Mouse (Mus musculus): ENCODE measurements around the gene Hoxb6. TPM values are rescaled to one million over a fixed set of nuclear protein-coding genes. Genes with fewer than 3 reads are reported as not detected.

The Hoxb6 gene
- polyA plus RNA-seq, 1 experiment from 2014 or later = 5.7 TPM

DNA sequence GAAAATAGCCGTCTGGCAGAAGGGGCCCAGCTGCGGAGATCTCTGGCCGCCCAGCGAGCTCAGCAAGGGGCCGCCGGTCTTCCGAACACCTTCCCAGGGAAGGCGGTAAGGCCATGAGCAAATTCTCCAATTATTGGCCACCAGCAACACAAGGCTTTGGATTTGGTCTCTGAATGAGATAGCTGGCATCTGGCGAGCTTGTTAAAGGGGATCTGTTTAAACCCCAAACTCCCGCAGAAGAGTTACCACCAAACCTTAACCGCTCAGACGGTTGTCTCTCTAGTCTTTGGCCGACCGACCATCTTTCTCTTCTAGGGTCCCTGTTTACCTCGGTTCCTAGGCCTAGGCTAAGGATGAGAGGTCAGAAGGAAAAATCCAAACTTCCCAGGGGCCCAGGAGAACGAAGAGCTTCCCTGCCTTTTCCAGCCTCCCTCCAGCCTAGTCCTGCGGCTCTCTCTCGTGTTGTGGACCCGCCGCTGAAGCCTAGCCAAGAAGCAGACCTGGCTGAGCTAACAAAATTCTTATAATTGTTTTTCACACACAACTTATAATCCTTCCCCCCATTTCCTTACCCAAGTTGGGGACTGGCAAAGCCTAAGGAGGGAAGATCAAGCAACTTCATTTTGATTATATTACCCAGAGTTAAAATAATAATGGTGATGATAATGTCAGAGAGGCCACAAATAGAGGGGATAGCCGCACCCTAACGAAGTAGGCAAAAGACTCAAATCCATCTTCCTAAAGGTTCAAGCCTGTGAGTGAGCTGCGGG is 10.3 kb downstream of the Hoxb6 start:
- H3K4me1 ChIP-seq (replicated peaks; ENCODE audit: control insufficient read depth, insufficient read depth, low read length) = no peaks in the 10 kb centered on the region; the same call in 1 of the 2 replicates
- no peak overlapping the region for H3K27ac ChIP-seq (ENCODE audit: low read depth, low read length)
- no peaks in the 10 kb centered on the region for H3K9me3 ChIP-seq (ENCODE audit: control insufficient read depth)
- peaks cover 74% of the 10 kb centered on the region for H3K27me3 ChIP-seq (replicated peaks; ENCODE audit: control insufficient read depth, insufficient read depth, low read length)
- ATAC-seq = no peak
- peak overlapping the region; percentile 43; the same call in 1 of the 2 replicates for H3K4me3 ChIP-seq (ENCODE audit: low read depth, low read length)
- no peak for TF ChIP-seq CTCF (IDR thresholded peaks at IDR 0.05; ENCODE audit: low read depth)
- H3K4me2 ChIP-seq (replicated peaks; ENCODE audit: low read depth) = peak overlapping the region; percentile 63
- no peak overlapping the region for H3K9ac ChIP-seq (ENCODE audit: low read depth, low read length)
- WGBS = 33% methylated on average over 23 of the region's 23 CpGs
- no peaks in the 10 kb centered on the region for H3K36me3 ChIP-seq (ENCODE audit: control insufficient read depth, insufficient read depth)

DNA sequence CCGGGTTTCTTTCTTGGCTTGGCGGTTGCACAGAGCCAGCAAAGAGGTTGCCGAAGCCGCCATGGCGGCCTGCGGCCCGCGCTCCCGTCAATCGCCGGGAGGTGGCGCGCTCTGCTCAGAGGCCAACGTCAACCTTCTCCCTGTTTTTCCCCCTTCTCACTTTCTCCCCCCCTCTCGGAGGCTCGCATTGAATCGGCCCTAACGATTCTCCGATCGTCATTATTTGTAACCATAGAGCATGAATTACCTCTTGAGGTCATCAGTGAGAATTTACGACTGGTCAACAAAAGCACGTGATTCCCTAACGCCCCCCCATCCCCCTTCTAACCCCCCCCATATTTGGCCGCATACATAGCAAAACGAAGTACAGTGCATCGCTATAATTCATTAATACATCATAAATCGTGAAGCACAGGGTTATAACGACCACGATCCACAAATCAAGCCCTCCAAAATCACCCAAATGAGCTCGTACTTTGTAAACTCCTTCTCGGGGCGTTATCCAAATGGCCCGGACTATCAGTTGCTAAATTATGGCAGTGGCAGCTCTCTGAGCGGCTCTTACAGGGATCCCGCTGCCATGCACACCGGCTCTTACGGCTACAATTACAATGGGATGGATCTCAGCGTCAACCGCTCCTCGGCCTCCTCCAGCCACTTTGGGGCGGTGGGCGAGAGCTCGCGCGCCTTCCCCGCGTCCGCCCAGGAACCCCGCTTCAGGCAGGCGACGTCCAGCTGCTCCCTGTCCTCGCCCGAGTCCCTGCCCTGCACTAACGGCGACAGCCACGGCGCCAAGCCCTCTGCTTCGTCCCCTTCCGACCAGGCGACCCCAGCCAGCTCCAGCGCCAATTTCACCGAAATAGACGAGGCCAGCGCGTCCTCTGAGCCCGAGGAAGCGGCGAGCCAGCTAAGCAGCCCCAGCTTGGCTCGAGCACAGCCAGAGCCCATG is 11.1 kb downstream of the Hoxb6 start, which contains the start of gene Hoxb5:
Gene Hoxb5, plus strand, starts transcription at position 186 of the 949 bp plus-strand sequence.
- Histone ChIP-seq H3K9me3 (ENCODE audit: control insufficient read depth) (no peaks in the 10 kb centered on the region), H3K4me2 (replicated peaks; ENCODE audit: low read depth) (peak within 1 kb of the TSS; percentile 63), H3K9ac (ENCODE audit: low read depth, low read length) (peak within 1 kb of the TSS; percentile 55), H3K4me1 (replicated peaks; ENCODE audit: control insufficient read depth, insufficient read depth, low read length) (no peaks in the 10 kb centered on the region; the same call in 1 of the 2 replicates), H3K36me3 (ENCODE audit: control insufficient read depth, insufficient read depth) (no peaks in the 10 kb centered on the region), H3K4me3 (ENCODE audit: low read depth, low read length) (peak within 1 kb of the TSS; percentile 43), H3K27ac (ENCODE audit: low read depth, low read length) (peak within 1 kb of the TSS; percentile 68), H3K27me3 (replicated peaks; ENCODE audit: control insufficient read depth, insufficient read depth, low read length) (peaks cover 69% of the 10 kb centered on the region)
- ATAC-seq = peak; percentile 25
- 4% methylated on average over 69 of the region's 69 CpGs for WGBS
- TF ChIP-seq CTCF (IDR thresholded peaks at IDR 0.05; ENCODE audit: low read depth) = peak; percentile 95

DNA sequence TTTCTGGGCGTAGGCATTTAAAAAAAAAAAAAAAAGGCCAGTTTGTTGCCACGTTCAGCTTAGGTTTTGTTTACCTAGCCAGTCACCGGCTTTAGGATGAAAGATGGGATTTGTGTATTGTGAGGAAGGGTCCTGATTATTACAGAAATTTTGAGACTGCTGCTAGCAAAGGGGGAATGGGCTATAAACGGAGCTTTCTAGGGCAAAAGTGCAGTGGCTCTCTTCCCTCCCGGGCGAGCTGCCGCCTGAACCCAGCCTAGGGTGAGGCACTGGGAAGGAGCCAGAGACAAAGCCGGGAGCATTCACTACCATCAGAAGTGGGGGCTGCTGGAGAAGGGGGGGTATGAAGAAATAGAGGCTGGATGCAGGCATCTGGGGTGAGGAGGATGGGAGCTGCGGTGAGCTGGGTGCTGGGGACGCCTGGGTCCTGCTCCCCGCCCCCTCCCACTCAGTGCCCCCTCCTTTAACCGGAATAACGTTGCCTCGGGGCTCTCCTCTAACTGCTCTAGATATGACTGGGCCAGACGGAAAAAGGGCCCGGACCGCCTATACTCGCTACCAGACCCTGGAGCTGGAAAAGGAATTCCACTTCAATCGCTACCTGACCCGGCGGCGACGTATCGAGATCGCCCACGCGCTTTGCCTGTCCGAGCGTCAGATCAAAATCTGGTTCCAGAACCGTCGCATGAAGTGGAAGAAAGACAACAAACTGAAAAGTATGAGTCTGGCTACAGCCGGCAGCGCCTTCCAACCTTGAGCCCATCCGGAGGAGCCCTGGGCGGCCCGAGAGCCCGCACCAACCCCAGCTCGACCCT is 12.3 kb downstream of the Hoxb6 start:
- peak overlapping the region; percentile 63 for H3K4me2 ChIP-seq (replicated peaks; ENCODE audit: low read depth)
- peak overlapping the region; percentile 55 for H3K9ac ChIP-seq (ENCODE audit: low read depth, low read length)
- peak overlapping the region; percentile 68 for H3K27ac ChIP-seq (ENCODE audit: low read depth, low read length)
- H3K4me3 ChIP-seq (ENCODE audit: low read depth, low read length) = peak overlapping the region; percentile 43
- whole genome bisulfite sequencing = 19% methylated on average over 38 of the region's 38 CpGs
- no peaks in the 10 kb centered on the region for H3K36me3 ChIP-seq (ENCODE audit: control insufficient read depth, insufficient read depth)
- H3K4me1 ChIP-seq (replicated peaks; ENCODE audit: control insufficient read depth, insufficient read depth, low read length) = no peaks in the 10 kb centered on the region; the same call in 1 of the 2 replicates
- TF ChIP-seq CTCF (IDR thresholded peaks at IDR 0.05; ENCODE audit: low read depth) = no peak
- peaks cover 68% of the 10 kb centered on the region for H3K27me3 ChIP-seq (replicated peaks; ENCODE audit: control insufficient read depth, insufficient read depth, low read length)
- no peak for ATAC-seq
- H3K9me3 ChIP-seq (ENCODE audit: control insufficient read depth) = no peaks in the 10 kb centered on the region

DNA sequence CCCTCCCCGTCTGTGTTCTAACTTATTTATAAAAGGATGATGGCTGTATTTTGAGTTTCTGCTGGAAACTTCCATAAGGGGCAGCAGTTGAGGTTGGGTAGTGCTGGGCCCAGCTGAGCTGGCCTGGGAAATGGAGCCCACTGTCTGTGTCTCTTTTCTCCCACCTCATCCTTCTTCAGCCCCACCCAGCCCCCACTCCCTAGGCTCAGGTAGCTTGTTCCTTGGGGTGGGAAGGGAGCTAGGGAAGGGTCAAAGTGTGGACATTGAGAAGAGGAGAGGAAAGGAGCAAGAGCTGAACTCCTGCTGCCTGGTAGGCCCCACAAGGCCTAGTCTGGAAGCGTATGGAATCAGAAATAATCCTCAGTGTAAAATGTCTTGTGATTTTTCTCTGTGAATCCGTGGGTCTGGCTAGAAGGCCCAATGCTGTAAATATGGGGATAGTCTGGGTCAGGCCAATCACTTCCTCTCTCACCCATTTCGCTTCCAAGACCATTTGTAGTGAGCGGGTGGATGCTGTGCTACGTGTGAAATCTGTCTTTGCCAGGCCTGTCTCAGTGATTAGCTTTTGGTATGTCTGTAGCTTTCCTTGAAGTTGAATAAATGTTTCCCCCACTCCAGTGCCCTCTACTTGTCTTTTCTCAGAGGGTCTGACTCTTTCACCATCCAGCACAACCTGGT is 13.4 kb downstream of the Hoxb6 start:
- H3K27ac ChIP-seq (ENCODE audit: low read depth, low read length) = peak overlapping the region; percentile 21; the same call in 1 of the 2 replicates
- no peaks in the 10 kb centered on the region for H3K9me3 ChIP-seq (ENCODE audit: control insufficient read depth)
- peaks cover 67% of the 10 kb centered on the region for H3K27me3 ChIP-seq (replicated peaks; ENCODE audit: control insufficient read depth, insufficient read depth, low read length)
- peak overlapping the region; percentile 63 for H3K4me2 ChIP-seq (replicated peaks; ENCODE audit: low read depth)
- no peaks in the 10 kb centered on the region for H3K4me1 ChIP-seq (replicated peaks; ENCODE audit: control insufficient read depth, insufficient read depth, low read length)
- 0 out of 2 replicates have a peak overlapping the region, but pooled peaks have one; percentile 3 for H3K4me3 ChIP-seq (ENCODE audit: low read depth, low read length)
- TF ChIP-seq CTCF (IDR thresholded peaks at IDR 0.05; ENCODE audit: low read depth) = no peak
- 63% methylated on average over 6 of the region's 6 CpGs for WGBS
- no peak for ATAC-seq
- no peaks in the 10 kb centered on the region for H3K36me3 ChIP-seq (ENCODE audit: control insufficient read depth, insufficient read depth)
- H3K9ac ChIP-seq (ENCODE audit: low read depth, low read length) = peak overlapping the region; percentile 55; the same call in 1 of the 2 replicates

DNA sequence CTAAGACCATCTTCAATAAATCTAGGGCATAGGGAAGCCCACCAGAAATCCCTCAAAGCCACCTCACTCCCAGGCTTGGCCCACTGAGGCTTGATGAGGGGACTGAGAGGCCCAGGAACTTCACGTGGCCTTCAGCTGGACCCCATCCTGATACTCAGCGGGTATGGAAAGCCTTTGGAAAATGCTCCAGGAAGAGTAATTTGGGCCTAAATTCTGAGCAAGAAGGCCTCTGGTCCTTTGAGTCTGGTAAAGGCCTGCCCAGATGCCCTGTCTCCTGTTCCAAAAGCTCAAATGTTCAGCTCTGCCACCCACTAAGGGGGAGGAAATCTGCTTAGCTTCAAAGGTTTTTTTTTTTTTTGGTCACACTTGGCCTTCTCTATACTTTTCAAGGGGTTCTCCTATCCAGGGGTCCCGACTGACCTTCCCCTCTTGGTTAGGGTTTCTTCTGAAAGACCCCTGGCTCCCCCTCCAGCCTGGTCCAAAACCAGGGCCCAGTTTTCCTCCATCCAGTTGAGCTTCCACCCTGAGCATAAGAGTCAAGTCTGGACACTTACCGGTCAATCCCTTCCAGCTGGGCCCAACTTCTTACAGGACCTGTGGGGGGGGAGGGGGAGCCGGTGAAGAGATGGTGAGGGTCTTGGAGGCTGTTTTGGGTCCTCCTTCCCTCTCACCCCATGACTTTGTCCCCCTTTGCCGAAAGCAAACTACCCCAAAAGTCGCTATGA is 14.1 kb downstream of the Hoxb6 start:
- H3K4me3 ChIP-seq (ENCODE audit: low read depth, low read length) = peak overlapping the region; percentile 27
- peaks cover 63% of the 10 kb centered on the region for H3K27me3 ChIP-seq (replicated peaks; ENCODE audit: control insufficient read depth, insufficient read depth, low read length)
- 31% methylated on average over 7 of the region's 7 CpGs for WGBS
- H3K4me2 ChIP-seq (replicated peaks; ENCODE audit: low read depth) = peak overlapping the region; percentile 63
- H3K36me3 ChIP-seq (ENCODE audit: control insufficient read depth, insufficient read depth) = no peaks in the 10 kb centered on the region
- no peaks in the 10 kb centered on the region for H3K9me3 ChIP-seq (ENCODE audit: control insufficient read depth)
- no peaks in the 10 kb centered on the region for H3K4me1 ChIP-seq (replicated peaks; ENCODE audit: control insufficient read depth, insufficient read depth, low read length)
- TF ChIP-seq CTCF (IDR thresholded peaks at IDR 0.05; ENCODE audit: low read depth) = no peak
- no peak for ATAC-seq
- peak overlapping the region; percentile 27; the same call in 1 of the 2 replicates for H3K9ac ChIP-seq (ENCODE audit: low read depth, low read length)
- H3K27ac ChIP-seq (ENCODE audit: low read depth, low read length) = 0 out of 2 replicates have a peak overlapping the region, but pooled peaks have one; percentile 11

All from intestine, postnatal 0 days (tissue).